Mouse (Mus musculus) kidney, postnatal 0 days (tissue): ENCODE data around the gene March6. TPM values are rescaled to one million over a fixed set of nuclear protein-coding genes. Genes with fewer than 3 reads are reported as not detected.

Experiments used
- ATAC-seq: fragments of 200-750 bp; cut with Nextera tagmentation; replicated peaks from 2 replicates; pipeline ENCODE4 v1.8.0; 2017; ENCODE audit warnings: low read depth, moderate number of reproducible peaks, moderate TSS enrichment, moderate library complexity; ENCODE audit not compliant: low FRiP score
- DNase-seq: peaks from one replicate; pipeline ENCODE4 v3.0.0-alpha.2; 2016; ENCODE audit warnings: low spot score
- H3K27ac ChIP-seq: fragments of 300-500 bp; sonication (generic); 2 replicates; pipeline ENCODE4 v1.5.1; 2014; ENCODE audit warnings: mild to moderate bottlenecking
- H3K27me3 ChIP-seq: fragments of 300-500 bp; sonication (generic); 2 replicates; pipeline ENCODE4 v1.6.1; 2014; ENCODE audit warnings: low read length, mixed read lengths; ENCODE audit not compliant: insufficient read depth
- H3K36me3 ChIP-seq: fragments of 300-500 bp; sonication (generic); 2 replicates; pipeline ENCODE4 v1.6.1; 2014; ENCODE audit warnings: low read length, mixed read lengths; ENCODE audit not compliant: insufficient read depth
- H3K4me1 ChIP-seq: fragments of 300-500 bp; sonication (generic); replicated peaks from 2 replicates; pipeline ENCODE4 v1.6.1; 2014; ENCODE audit warnings: antibody characterized with exemption, low read length, mixed read lengths; ENCODE audit not compliant: insufficient read depth
- H3K4me2 ChIP-seq: fragments of 300-500 bp; sonication (generic); 2 replicates; pipeline ENCODE4 v1.6.1; 2014; ENCODE audit warnings: mild to moderate bottlenecking, low read length, moderate library complexity, mixed read lengths
- H3K4me3 ChIP-seq: fragments of 300-500 bp; sonication (generic); replicated peaks from 2 replicates; pipeline ENCODE4 v1.5.1; 2014; ENCODE audit warnings: low read depth, low read length
- H3K9ac ChIP-seq: fragments of 300-500 bp; sonication (generic); 2 replicates; pipeline ENCODE4 v1.6.1; 2014; ENCODE audit warnings: low read depth, low read length
- H3K9me3 ChIP-seq: fragments of 300-500 bp; sonication (generic); replicated peaks from 2 replicates; pipeline ENCODE4 v1.6.1; 2016; ENCODE audit warnings: low read length, inconsistent platforms, mixed read lengths
- CTCF ChIP-seq: IDR thresholded peaks from 2 replicates; pipeline ENCODE4 v1.5.1; 2016; ENCODE audit warnings: antibody characterized with exemption, low read depth, mild to moderate bottlenecking, moderate library complexity
- WGBS: fragments of 180-500 bp; shearing (Covaris S2); extraction: QIAGEN DNeasy Blood & Tissue Kit; methylation state at CpG from one replicate; pipeline ENCODE4 v1.1.7; 2014; 5-methylcytosine and 5-hydroxymethylcytosine counted together
- polyA plus RNA-seq: library from polyadenylated mRNA; unstranded; fragments of >200 nt; fragmentation: Nextera tagmentation; extraction: Ambion mirVana; gene quantifications from 2 replicates; pipeline ENCODE4 v1.2.1, GENCODE M21; 2015

The March6 gene
- polyA plus RNA-seq, 1 experiment from 2014 or later = 24.9 TPM

DNA sequence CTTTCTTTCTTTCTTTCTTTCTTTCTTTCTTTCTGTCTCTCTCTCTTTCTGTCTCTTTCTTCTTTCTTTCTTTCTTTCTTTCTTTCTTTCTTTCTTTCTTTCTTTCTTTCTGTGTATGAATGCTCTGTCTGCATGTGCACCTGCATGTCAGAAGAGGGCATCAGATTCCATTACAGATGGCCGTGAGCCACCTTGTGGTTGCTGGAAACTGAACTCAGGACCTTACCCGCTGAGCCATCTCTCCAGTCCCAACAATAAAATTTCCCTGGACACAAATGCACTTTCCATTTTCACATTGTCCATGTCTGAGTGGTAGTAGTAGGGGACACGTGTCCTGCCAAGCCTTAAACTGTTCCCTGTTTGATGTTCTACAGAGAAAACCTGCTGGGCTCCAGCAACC, 103.5 kb downstream of the March6 start:
- no peak overlapping the region for H3K27ac ChIP-seq
- no peaks in the 10 kb centered on the region for H3K27me3 ChIP-seq
- no peak overlapping the region for H3K4me3 ChIP-seq
- no peaks in the 10 kb centered on the region for H3K36me3 ChIP-seq
- DNase-seq (no peak), ATAC-seq (no peak)
- WGBS = 57% methylated on average over 3 of the region's 3 CpGs
- no peaks in the 10 kb centered on the region for H3K4me1 ChIP-seq
- H3K9me3 ChIP-seq = no peaks in the 10 kb centered on the region
- no peak overlapping the region for H3K4me2 ChIP-seq
- peak; percentile 31; the same call in 1 of the 2 replicates for TF ChIP-seq CTCF
- H3K9ac ChIP-seq = no peak overlapping the region

DNA sequence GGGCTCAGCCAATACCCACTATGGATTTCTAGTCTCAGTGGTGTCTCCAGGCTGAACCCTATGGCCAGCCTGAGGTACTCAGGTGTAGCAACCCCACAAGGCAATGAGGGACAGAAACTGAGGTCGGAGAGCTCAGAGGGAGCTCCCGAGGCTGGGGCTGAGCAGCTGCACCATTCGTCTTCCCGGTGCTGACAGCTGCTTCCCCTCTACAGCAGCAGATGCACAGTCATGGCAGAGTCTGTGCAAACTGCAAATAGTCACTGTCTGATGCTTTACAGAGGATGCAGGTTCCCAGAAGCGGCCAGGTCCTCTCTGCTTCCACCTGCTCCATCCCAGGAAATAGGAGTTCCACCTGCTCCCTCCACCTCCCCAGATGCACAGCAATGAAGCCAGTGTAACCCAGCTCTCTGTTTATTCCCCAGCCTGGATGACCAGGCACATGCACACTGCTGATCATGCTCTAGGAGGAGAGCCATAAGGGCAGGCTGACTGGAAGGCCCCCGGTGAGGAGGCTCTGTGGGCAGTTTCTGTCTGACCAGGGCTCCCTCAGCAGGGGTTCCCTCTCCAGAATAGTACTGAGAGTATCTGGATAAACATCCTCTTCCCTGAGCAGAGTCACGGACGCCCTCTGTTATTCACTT, 104.7 kb downstream of the March6 start:
- Histone ChIP-seq H3K27ac (no peak overlapping the region), H3K9ac (no peak overlapping the region), H3K9me3 (no peaks in the 10 kb centered on the region), H3K4me2 (no peak overlapping the region), H3K4me1 (no peaks in the 10 kb centered on the region), H3K4me3 (no peak overlapping the region), H3K27me3 (no peaks in the 10 kb centered on the region), H3K36me3 (no peaks in the 10 kb centered on the region)
- WGBS = 21% methylated on average over 8 of the region's 8 CpGs
- ATAC-seq = no peak
- no peak for DNase-seq
- TF ChIP-seq CTCF = no peak

DNA sequence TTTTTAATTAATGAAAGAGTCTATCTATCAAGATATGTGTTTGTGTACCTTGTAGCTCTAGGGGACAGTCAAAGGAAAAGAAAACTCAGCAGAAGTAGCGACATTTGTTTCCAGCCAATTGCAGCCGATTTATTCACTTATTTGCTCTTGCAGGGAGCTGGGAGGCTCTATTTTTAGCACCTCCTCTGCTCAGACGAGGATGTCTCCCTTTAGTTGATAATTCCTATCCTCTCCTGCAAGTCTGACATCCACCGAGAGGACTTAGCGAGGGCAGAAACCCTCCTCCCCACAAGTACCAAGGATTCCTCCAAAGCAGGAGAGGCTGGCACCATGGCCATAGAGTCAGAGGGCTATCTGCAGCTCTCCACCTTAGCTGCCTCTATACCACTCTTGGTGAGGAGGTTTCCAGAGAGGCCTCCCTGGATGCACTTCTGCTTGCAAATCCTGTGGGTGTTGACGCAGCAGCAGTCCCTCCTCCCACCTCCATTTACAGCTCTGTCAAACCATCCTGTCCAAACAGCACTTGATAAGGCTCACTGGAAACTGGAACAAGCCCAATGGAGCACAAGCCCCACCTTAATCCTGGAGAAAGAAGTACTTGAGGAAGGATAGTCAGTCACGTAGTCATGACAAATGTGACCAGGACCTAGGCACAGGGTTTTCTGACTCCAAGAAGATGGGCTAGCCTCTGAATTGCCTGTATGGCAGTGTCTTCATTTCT, 108.0 kb downstream of the March6 start:
- ATAC-seq = no peak

DNA sequence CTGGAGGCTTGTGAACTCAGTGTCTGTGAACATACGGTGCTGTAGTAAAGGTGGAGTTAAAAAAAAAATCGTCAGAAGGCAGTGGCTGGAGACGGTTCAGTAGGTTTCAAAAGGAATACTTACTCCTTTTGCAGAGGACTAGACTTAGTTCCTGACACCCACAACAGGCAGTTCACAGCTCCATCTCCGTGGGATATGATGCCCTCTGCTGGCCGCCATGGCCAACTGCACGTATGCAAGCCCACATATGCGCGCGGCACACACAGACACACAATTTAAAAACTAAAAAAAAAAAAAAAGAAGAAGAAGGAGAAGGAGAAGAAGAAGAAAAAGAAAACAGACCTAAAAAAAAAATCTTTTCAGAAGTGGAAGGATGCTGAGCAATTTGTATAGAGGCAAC, 111.8 kb downstream of the March6 start:
- no peak overlapping the region; the same call in 1 of the 2 replicates for H3K4me2 ChIP-seq
- no peak overlapping the region for H3K4me3 ChIP-seq
- DNase-seq = no peak
- no peak overlapping the region for H3K9ac ChIP-seq
- H3K27ac ChIP-seq = no peak overlapping the region
- no peaks in the 10 kb centered on the region for H3K9me3 ChIP-seq
- 45% methylated on average over 9 of the region's 9 CpGs for WGBS
- H3K4me1 ChIP-seq = no peaks in the 10 kb centered on the region
- ATAC-seq = no peak
- H3K27me3 ChIP-seq = no peaks in the 10 kb centered on the region
- TF ChIP-seq CTCF = peak; percentile 69
- no peaks in the 10 kb centered on the region for H3K36me3 ChIP-seq

More for the DNA sequence above, 108.0 kb downstream of the March6 start:
- Histone ChIP-seq H3K4me1 (no peaks in the 10 kb centered on the region), H3K9me3 (no peaks in the 10 kb centered on the region), H3K36me3 (no peaks in the 10 kb centered on the region), H3K4me2 (no peak overlapping the region), H3K9ac (no peak overlapping the region), H3K4me3 (no peak overlapping the region), H3K27ac (no peak overlapping the region), H3K27me3 (no peaks in the 10 kb centered on the region)
- no peak for DNase-seq
- no peak for TF ChIP-seq CTCF
- 40% methylated on average over 7 of the region's 7 CpGs for WGBS

DNA sequence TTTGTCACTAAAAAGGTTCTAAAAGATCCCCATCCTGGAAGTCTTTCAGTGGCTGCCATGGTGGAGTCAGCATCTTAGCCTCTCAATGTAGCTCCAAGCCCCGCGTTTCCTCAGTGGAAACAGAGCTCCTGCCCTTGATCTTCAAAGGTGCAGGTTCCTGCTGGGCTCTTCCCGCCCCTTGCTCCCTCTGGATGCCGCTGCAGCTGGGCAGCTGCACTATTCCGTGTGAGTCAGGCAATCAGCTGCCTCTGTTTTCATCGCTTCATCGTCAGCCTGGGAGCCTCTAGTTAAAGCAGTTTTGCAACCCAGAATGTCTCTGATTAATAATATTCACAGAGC, 112.2 kb downstream of the March6 start:
- Histone ChIP-seq H3K9ac (no peak overlapping the region), H3K4me2 (no peak overlapping the region; the same call in 1 of the 2 replicates), H3K9me3 (no peaks in the 10 kb centered on the region), H3K4me3 (no peak overlapping the region), H3K4me1 (no peaks in the 10 kb centered on the region), H3K36me3 (no peaks in the 10 kb centered on the region), H3K27me3 (no peaks in the 10 kb centered on the region), H3K27ac (no peak overlapping the region)
- 12% methylated on average over 7 of the region's 7 CpGs for WGBS
- TF ChIP-seq CTCF = no peak
- ATAC-seq (no peak), DNase-seq (no peak)

DNA sequence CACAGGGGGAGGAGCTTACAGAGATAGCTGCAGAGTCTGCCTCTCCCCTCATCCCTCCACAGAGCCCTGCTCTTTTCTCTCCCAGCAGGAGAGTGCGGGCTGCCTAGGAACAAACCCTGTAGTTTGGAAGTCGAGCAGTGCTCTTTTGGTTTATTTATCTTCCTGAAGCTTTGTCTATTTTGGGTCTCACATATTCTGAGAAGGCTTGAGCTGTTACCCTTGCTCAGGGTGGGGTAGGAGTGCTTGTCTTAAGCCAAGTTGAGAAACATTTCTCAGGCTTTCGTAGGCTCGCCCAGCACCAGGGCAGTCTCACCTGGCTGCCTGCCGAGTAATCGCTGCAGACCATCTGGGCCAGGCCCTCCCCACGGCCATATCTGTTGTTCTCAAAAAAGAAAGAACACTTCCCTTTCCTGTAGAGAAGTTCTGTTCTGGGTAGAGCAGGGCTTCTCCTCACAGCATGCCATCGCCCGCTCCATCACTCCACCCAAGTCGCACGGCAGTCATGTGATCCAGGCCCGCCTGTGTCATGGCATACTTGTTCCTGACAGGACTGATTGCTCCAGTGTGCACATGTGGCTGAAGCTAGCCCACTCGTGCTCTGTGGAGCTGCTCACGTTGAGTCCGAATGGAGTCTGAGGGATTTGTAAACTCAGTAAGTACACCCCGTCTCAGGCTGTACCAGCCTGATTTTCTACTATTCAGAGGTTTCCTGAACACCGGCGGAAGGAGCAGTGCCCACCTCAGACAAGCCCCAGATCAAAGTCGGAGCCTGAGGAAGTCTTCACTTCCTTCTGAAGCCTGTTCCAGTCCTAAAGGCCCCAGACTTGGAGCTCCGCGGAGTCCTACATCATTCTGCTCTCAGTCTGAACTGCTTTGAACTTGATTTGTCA, 112.8 kb downstream of the March6 start:
- no peaks in the 10 kb centered on the region for H3K36me3 ChIP-seq
- TF ChIP-seq CTCF = no peak
- peak overlapping the region; percentile 19; the same call in 1 of the 2 replicates for H3K27ac ChIP-seq
- WGBS = 49% methylated on average over 21 of the region's 21 CpGs
- no peaks in the 10 kb centered on the region for H3K9me3 ChIP-seq
- H3K27me3 ChIP-seq = no peaks in the 10 kb centered on the region
- no peak overlapping the region for H3K4me2 ChIP-seq
- H3K4me1 ChIP-seq = no peaks in the 10 kb centered on the region
- ATAC-seq (no peak), DNase-seq (no peak)
- H3K4me3 ChIP-seq = no peak overlapping the region
- no peak overlapping the region for H3K9ac ChIP-seq
